Mouse (Mus musculus) ovary, adult 18-20 months (tissue): ENCODE measurements around the gene Dzank1.

ENCODE experiments used
- DNase-seq: peaks from one replicate; pipeline ENCODE4 v3.0.0; 2022; ENCODE audit warnings: low spot score, mixed read lengths

Gene Dzank1

DNA sequence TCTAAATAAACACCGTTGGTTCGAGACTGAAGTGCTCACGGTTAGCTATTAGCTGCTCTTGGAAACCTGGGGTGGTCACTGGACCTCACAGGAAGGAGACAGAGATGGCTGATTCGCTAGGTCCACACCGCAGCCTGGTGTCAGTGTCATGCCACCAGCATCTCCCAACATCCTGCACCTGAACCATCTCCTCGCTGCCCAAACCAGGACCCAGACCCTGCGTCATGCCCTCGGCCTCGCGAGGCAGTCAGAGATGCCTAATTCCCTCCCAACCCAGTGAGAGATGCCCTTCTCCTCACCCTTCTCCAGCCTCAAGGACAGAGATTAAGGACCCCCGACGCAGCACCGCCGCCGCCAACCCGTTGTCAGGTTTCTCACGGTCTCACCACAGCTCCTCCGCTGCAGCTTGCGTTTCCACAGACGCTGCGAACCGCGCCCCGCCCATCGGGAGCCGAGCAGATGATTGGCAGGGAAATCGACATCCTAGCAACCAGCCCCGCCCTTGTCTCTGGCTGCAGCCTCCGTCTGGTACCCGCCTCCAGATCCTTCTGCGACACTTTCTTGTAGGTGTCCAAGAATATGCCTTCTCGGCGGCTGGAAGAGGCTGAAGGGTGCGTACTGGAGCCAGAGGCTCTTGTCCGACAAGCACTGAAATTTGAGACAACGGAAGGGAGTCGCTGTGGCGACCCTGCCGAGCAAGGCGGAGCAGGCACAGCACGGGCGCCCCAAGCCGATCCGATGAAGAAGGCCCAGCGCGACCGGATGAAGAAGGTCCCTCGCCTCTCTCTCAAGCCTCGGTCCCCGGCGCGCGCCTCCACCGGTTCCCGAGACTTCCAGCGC lies at the start of gene Dzank1, which contains the start of gene Polr3f:
Dzank1 (minus strand) TSS at position 434 of the 840 bp plus-strand sequence.
Polr3f (plus strand) TSS at position 738 of the 840 bp plus-strand sequence.
- DNase-seq: peak; percentile 95

DNA sequence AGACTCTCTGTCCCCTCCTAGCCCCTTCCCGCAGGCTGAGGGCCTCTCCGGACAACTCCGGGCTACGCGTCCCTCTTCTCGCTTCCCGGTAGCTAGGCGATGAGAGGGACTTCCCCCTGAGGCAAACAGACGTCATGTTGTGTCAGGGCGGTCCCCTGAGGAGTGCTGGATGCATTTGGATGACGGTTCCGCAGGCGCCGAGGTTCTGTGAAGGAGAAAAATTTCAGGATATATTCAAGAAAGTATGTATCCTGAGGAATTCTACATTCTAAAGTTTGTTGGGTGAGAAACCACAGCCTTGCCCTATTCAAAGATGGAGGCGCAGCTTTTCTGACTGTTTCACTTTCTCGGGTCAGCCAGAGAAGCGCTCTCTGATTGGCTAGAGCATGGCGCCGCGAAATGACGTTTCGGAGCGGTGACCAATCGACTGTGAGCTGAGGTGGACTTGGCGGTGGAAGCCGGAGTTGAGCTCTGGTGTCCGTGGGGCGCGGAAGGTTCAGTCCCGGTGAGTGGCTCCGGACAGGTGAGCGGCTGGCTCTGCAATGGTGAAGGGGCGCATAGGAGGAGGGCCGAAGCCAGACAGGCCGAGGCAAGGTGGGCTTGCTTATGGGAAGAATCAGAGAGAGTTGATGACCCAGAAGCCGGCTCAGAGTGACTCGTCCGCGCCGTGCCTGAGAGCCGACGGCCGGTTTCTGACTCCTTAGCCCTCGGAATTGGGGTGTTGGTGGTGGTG lies 28.8 kb upstream of the Dzank1 start, which contains the start of gene Sec23b:
Sec23b (plus strand) TSS at position 410 of the 733 bp plus-strand sequence.
- DNase-seq: peak; percentile 93

DNA sequence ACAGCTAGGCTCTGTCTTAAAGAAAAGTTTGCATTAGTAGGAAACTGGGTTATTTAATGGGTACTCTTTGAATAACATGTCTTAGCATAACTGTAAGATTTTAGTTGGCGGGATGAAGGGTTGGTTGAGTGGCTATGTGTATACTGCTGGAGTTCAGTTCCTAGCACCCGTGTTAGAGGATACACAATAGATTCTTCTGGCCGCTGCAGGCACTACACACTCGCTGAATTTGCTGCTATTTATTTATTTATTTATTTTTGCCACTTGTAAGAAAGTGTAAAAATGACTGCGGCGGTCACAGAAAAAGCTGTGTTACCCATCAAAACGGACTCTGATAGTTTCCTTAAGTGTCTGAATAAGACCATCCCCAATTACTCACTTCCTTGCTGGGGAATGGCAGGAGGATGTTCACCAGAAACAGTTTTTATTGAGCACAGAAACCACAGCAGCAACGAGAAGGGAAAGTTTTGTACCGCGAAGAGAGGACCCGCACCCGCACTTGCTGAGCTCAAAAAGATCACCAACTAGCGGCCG lies 28.1 kb upstream of the Dzank1 start:
- DNase-seq: no peak

DNA sequence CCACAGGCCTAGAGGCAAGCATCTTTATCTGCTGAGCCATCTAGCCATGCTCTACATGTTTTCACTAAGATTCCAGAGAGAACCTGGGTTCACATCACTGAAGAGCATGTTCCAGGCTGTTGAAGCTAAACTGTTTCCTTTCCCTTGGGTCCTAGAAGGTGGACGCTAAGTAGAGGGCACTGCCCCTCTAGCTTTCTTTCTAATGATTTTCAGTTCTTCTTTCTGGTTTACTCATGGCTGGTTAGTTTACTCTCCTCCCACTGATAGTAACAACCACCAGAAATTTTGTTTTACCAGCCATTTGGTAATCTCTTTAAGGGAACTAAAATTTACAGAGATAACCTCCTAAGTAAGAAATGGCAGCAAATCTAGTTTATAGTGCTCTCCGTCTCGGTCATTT lies 26.7 kb upstream of the Dzank1 start:
- no peak for DNase-seq

DNA sequence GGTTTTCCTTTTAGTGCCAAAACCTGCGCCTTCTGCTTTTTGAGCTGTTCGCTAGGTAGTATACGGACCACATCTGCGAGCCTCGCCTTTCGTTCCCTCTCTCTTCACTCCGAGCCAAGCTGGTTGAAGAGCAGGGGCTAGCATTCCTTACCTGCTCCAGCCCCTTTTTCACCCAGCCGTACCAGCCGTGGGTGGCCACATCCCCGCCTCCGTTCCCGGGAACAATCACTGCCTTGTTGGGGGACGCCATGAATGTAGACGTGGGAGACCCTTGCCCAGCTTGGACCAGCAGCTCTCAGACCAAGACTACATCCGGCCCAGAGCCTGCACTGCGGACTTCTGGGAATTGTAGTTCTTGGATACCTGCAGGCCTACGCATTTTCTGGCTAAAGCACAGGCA lies 23.3 kb upstream of the Dzank1 start, which contains the start of gene Rbbp9:
Rbbp9 (minus strand) TSS at position 341 of the 400 bp plus-strand sequence.
- DNase-seq: peak; percentile 35

DNA sequence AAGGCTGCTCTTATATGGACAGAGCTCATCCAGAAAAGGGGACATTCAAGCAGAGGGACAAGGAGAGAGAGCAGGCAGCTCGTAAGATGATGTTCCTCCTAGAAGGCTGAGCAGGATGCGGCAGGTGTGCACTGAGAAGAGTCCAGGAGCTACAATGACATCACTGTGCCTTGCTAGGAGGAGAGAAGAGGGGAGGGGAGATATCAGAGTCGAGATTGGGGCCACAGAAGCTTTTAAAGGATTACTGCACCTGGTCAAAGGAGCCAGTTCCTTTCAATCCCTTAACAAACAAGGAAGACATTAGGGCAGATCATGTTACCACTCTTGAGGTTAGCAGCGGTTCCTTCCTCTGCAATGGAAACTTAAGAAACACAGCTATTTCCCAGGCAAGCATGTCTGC lies 20.3 kb upstream of the Dzank1 start:
- no peak for DNase-seq

DNA sequence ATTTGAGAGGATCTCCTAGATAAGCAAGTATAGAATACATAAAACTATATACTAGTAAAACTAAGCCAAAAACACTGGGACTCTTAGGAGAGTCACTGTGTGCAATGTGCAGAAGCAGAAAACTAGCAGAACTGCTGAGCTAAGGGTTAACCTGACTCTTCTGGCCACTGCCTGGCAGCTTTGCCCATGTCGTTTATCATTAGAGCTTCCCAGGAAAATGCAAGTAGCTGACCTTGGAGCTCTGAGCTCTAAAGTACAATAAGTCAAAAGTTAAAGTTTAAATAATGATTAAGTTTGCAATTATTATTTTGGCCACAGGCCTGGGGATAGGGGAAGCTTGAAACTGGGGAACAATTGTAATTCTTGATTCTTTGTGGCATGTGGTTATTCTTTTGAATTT lies 18.3 kb upstream of the Dzank1 start:
- no peak for DNase-seq

GRCm38 (mm10) chr2:144545061-144545460 lies 17.8 kb upstream of the Dzank1 start:
- no peak for DNase-seq

DNA sequence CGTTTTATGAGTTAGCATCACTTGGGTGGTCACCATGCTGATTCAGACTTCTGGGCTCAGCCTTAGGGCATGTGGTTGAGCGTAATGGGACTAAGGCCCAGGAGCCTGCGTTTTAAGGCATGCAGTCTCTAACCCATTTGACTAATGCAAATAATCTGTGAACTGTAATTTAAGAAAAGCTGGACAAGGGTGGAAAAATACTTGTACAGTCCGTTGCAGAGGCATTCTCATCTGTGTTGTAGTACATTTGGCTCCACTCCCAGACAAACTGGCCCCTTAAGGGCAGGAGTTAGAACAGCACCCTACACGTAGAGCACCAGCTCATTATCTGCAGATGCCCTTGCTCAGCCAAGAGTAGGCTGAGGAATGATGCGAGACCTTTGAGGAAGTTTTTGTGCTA lies 17.4 kb upstream of the Dzank1 start:
- DNase-seq: peak; percentile 7

- DNase-seq: peak; percentile 13
These were observed 16.5 kb upstream of the Dzank1 start for GRCm38 (mm10) chr2:144543670-144544069.

DNA sequence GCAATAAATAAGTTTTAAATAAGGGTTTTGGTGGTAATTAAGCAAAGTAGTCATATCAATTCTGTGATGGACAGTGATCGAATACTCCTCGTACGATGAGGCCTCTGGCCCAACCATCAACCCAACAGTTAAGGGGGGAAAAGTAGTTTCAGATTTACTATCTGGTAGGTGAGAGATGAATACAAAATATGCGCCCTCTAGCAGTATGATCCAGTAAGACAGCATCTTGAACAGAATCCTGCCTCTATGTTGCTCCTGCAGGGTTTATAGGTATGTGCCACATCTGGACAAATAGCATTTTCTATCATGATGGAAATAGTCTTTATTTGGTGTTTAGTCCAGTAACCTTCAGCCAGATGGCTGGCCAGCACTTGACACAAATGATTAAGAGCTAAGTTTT lies 14.0 kb upstream of the Dzank1 start:
- DNase-seq: no peak

GRCm38 (mm10) chr2:144537123-144537522 lies 9.9 kb upstream of the Dzank1 start:
- no peak for DNase-seq

DNA sequence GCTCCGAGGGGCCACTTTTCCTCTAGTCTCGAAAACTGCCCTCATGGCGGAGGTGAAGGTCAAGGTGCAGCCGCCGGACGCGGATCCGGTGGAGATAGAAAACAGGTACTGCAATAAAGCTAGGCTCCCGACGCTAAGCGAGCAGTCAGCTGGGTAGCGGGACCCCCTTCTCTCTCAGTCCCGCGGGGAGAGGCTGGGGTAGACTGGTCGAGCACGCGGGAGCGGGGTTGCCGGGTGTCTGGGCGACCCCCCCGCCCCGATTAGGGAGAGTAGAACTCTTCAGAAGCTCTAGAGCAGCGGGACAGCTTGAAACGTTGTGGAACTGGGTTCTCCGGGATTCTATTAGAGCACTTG lies 584 bp upstream of the Dzank1 start:
- no peak for DNase-seq

DNA sequence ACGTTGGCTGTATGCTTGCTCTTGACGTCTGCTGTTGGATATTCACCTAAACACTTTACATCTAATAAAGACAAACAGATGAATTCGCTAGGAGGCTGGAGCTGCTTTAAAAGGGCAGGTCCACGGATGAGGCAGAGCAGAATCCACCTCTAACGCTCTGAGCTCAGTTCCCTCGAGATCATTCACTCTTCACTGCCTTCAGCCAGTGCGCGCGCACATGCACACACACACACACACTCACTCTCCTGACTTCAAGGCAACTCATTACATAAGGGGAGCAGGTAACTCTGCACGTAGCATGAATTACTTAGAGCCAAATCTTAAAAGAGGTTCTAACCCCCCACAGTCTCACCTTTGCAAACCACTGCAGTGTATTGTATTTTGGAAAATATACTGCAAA lies 1.4 kb downstream of the Dzank1 start:
- DNase-seq: no peak

DNA sequence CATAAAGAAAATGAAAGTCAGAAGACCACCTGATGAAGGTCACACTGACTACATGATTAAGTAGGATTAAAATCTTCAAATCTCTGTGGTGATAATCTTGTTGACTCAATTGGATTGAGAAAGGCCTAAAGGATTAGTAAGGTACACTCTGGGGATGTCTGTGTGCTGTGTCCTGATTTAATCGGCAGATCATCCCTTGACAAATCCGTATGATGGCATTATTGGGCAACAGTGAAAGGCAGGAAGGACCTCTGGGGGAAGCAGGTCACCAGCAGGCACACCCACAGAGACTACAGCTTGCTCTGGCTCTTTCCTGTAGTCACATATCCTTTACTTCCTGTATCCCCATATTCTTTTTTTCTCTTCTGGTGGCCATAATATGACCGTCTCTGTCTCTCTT lies 7.4 kb downstream of the Dzank1 start:
- DNase-seq: no peak

DNA sequence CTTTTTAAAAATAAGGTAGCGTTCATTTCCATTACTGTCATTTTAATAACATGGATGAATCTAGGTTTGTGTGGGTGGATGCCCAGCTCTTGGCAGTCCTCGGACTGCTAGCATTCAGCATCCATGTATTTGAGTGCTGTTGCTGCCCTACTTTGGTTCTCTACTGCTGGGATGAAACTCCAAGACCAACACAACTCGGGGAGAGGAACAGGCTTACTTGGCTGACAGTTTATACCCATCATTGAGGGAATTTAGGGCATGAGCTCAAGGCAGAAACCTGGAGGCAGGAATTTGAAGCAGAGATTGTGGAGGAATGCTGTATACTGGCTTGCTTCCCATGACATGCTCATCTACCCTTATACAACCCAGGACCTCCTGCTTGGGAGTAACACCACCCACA lies 12.6 kb downstream of the Dzank1 start:
- no peak for DNase-seq

DNA sequence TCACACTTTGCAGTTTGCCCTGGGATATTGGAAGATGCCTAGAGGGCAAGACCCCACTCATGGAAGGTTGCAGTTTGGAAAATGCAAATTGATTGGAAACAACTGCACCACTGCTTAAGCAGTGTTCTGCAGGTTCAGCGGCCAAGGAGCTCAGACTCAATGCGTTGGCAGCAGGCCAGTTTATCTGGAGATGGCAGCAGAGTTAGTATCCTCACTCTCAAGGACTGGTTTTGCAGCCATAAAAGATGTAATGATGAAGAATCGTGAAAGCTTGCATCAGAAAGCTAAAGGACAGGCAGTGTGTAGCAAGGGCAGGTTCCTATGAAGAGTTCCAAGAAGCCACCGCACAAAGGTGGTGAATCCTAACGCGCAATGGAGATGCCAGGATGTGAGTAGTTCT lies 25.1 kb downstream of the Dzank1 start:
- DNase-seq: no peak

GRCm38 (mm10) chr2:144489342-144489741 lies 37.9 kb downstream of the Dzank1 start:
- DNase-seq: no peak

- DNase-seq: no peak
These were observed 39.7 kb downstream of the Dzank1 start for GRCm38 (mm10) chr2:144487476-144487875.

DNA sequence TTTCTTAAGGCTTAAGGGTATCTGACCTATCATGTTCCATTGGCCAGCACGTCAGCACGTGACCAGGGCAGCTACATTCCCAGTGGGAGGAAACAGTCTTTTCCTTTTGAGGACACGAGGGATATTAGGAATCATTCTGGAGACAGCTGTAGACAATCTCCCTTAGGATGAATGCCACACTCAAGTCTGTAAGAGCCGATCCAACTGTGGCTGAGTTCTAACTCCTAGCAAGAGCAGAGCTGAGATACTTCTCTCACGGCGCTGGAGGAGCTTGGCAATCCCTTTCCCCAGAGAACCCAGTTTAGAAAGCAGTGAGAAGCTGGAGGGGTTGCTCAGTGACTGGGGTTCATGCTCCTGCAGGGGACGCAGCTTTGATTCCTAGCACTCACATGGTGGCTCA lies 41.8 kb downstream of the Dzank1 start:
- no peak for DNase-seq

DNA sequence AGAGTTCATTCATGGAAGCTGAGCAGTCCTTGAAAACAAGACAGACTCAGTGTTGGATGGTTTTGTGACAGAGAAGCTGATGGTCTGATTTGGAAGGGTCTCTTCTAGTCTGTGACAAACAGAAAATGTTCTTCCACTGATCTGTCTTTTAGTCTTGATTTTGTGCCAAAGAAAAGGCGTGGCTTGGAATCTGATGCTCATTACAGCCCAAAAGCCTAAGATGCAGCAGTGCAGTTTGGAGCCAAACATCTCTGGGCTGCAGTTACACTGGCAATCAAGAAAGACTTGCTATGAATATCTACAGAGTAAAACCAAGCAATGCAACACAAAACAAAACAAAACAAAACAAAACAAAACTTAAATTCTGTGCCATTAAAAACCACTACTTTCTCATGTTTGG lies 43.1 kb downstream of the Dzank1 start:
- no peak for DNase-seq

GRCm38 (mm10) chr2:144479421-144479820 lies 47.8 kb downstream of the Dzank1 start:
- no peak for DNase-seq

GRCm38 (mm10) chr2:144467203-144467602 lies 60.0 kb downstream of the Dzank1 start:
- no peak for DNase-seq
